Mouse (Mus musculus) limb, embryonic 12.5 days (tissue): ENCODE measurements around the gene Edc3. TPM values are rescaled to one million over a fixed set of nuclear protein-coding genes. Genes with fewer than 3 reads are reported as not detected.

Experiments used
- ATAC-seq: fragments of 200-750 bp; cut with Nextera tagmentation; 2 replicates; pipeline ENCODE4 v1.8.0; 2017; ENCODE audit warnings: low read depth, moderate TSS enrichment; ENCODE audit not compliant: insufficient number of reproducible peaks, insufficient read depth, low FRiP score, low TSS enrichment
- H3K27ac ChIP-seq: fragments of 300-500 bp; sonication (generic); 2 replicates; pipeline ENCODE4 v1.5.1; 2016; ENCODE audit warnings: mild to moderate bottlenecking, moderate library complexity
- H3K27me3 ChIP-seq: fragments of 300-500 bp; sonication (generic); 2 replicates; pipeline ENCODE4 v1.6.1; 2016; ENCODE audit warnings: mild to moderate bottlenecking, moderate library complexity
- H3K36me3 ChIP-seq: fragments of 300-500 bp; sonication (generic); 2 replicates; pipeline ENCODE4 v1.6.1; 2016; ENCODE audit warnings: mild to moderate bottlenecking, moderate library complexity
- H3K4me1 ChIP-seq: fragments of 300-500 bp; sonication (generic); replicated peaks from 2 replicates; pipeline ENCODE4 v1.6.1; 2016
- H3K4me2 ChIP-seq: fragments of 300-500 bp; sonication (generic); 2 replicates; pipeline ENCODE4 v1.6.1; 2016; ENCODE audit warnings: mild to moderate bottlenecking, moderate library complexity
- H3K4me3 ChIP-seq: fragments of 300-500 bp; sonication (generic); replicated peaks from 2 replicates; pipeline ENCODE4 v1.5.1; 2016; ENCODE audit warnings: mild to moderate bottlenecking
- H3K9ac ChIP-seq: fragments of 300-500 bp; sonication (generic); replicated peaks from 2 replicates; pipeline ENCODE4 v1.6.1; 2016; ENCODE audit warnings: mild to moderate bottlenecking, moderate library complexity
- H3K9me3 ChIP-seq: fragments of 300-500 bp; sonication (generic); 2 replicates; pipeline ENCODE4 v1.6.1; 2016; ENCODE audit warnings: mild to moderate bottlenecking, moderate library complexity
- WGBS: fragments of 180-500 bp; shearing (Covaris S2); methylation state at CpG from one replicate; pipeline ENCODE4 v1.1.7; 2016; 5-methylcytosine and 5-hydroxymethylcytosine counted together
- polyA plus RNA-seq: library from polyadenylated mRNA; unstranded; fragments of >200 nt; fragmentation: Nextera tagmentation; extraction: Ambion mirVana; gene quantifications from 2 replicates; pipeline ENCODE4 v1.2.1, GENCODE M21; 2016

Gene Edc3
- polyA plus RNA-seq, 1 experiment from 2014 or later, result 42.1 TPM

DNA sequence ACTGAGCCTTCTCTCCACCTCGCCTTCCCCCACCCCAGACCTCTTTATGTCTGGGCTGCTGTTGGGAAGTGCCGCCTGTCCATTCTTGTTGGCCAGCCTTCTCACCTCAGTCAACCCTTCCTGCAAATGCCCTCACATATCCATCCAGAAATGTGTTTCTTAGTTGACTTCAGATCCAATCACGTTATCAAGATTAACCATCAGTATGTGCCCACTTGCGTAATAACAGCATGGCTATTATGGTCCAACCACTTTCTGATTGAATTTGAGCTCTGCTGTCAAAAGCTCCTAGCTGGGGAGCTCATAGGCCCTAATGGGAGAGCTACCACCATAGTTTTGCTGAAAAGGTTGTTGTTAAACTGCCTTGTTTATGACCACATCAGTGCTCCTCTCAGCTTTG is 37.3 kb upstream of the Edc3 start:
- Histone ChIP-seq H3K27me3 (no peaks in the 10 kb centered on the region; the same call in 1 of the 2 replicates), H3K4me2 (no peak overlapping the region), H3K4me1 (no peaks in the 10 kb centered on the region), H3K4me3 (no peak overlapping the region), H3K9me3 (no peaks in the 10 kb centered on the region), H3K27ac (no peak overlapping the region), H3K36me3 (no peaks in the 10 kb centered on the region), H3K9ac (no peak overlapping the region)
- WGBS, result 88% methylated on average over 4 of the region's 4 CpGs
- no peak for ATAC-seq

DNA sequence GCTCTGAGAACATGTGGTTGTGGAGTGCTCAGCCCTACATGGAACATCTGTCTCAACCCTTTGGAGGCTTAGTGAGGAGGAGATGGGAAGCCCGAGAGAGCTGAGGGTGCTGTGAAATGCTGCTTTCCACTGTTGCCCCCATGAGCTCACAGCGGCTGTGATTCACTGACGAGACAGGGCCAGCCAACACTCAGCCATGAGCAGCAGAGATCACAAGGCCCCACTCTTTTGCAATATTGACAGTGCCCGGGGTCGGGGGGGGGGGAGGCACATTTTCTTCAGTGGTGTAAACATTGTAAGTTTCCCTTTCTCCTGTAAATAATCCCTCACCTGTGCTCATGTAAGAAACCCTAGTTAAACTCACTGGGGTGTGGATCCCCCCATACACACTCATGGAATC is 36.8 kb upstream of the Edc3 start:
- Histone ChIP-seq H3K4me3 (no peak overlapping the region), H3K9me3 (no peaks in the 10 kb centered on the region), H3K36me3 (no peaks in the 10 kb centered on the region), H3K4me2 (no peak overlapping the region), H3K9ac (no peak overlapping the region), H3K4me1 (no peaks in the 10 kb centered on the region), H3K27me3 (no peaks in the 10 kb centered on the region; the same call in 1 of the 2 replicates), H3K27ac (no peak overlapping the region)
- 84% methylated on average over 5 of the region's 5 CpGs for WGBS
- no peak for ATAC-seq

DNA sequence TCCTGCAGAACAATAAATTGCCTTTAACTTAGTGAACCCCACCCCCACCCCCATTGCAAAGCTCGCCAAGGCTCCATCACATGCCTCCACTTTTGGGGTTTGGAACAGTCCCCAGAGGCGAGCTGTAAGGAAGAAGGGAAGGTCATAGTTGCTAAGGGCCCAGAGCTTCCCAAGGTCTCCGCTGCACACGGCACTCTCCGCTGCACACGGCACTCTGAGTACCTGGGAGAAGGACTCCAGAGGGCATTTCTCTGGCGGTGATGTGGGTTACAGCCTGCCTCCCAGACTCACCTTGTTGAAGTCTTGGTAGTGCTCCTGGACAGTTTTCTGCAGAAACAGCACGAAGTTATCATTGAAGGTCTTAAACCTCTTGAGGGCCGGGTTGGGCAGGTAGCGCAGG is 26.9 kb upstream of the Edc3 start:
- Histone ChIP-seq H3K4me3 (no peak overlapping the region), H3K9me3 (no peaks in the 10 kb centered on the region), H3K36me3 (no peaks in the 10 kb centered on the region), H3K9ac (no peak overlapping the region), H3K27ac (no peak overlapping the region), H3K4me1 (0 out of 2 replicates have a peak, but pooled peaks cover 2% of the 10 kb centered on the region), H3K27me3 (no peaks in the 10 kb centered on the region), H3K4me2 (no peak overlapping the region)
- ATAC-seq, result no peak
- WGBS, result 82% methylated on average over 10 of the region's 10 CpGs

DNA sequence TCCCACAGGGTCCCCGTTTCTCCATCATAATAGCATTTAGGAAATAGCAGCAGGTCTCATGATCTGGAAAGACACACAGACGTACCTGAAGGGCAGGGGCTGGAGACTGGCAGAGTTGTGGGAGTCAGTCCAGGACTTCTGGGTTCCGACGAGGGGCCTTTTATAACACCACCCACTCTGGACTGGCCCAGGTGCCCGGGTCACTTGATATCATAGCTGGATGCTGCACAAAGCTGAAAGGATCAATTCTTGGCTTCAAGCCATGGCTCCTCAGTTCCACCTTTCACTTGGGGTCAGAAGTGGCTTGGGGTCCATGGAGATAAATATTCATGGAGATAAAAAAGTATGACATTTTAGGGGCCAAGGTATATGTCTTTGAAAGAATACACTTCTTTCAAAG is 24.8 kb upstream of the Edc3 start, which contains the start of gene Cyp1a2:
Cyp1a2 (minus strand) TSS at position 184 of the 400 bp plus-strand sequence.
- no peaks in the 10 kb centered on the region for H3K9me3 ChIP-seq

DNA sequence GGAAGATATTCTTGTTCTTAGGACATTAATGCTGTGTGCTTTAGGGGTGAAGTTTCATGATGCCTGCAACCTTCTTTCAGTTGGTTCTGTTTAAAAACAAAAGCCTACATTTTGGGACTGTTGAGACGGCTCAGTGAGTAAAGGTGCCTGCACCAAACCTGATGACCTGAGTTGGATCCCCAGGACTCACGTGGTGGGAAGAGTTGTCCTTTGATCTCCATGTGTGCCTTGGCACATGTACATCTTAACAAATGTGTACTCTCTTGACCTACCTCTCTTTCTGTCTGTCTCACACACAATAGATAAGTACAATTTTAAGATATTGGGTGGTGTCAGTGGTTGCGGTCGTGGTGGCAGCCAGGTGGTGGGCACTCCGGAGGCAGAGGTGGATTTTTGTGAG is 22.3 kb upstream of the Edc3 start:
- Histone ChIP-seq H3K4me2 (no peak overlapping the region), H3K9ac (no peak overlapping the region), H3K4me3 (no peak overlapping the region), H3K9me3 (no peaks in the 10 kb centered on the region), H3K36me3 (no peaks in the 10 kb centered on the region), H3K4me1 (0 out of 2 replicates have a peak, but pooled peaks cover 2% of the 10 kb centered on the region), H3K27ac (no peak overlapping the region), H3K27me3 (no peaks in the 10 kb centered on the region)
- ATAC-seq, result no peak
- whole genome bisulfite sequencing, result 85% methylated on average over 5 of the region's 5 CpGs

More for the DNA sequence above, 24.8 kb upstream of the Edc3 start, which contains the start of gene Cyp1a2:
- no peak for ATAC-seq
- Histone ChIP-seq H3K27ac (no peak within 1 kb of the TSS), H3K9ac (no peak within 1 kb of the TSS), H3K4me3 (no peak within 1 kb of the TSS), H3K36me3 (no peaks in the 10 kb centered on the region), H3K27me3 (no peaks in the 10 kb centered on the region), H3K4me2 (no peak within 1 kb of the TSS), H3K4me1 (0 out of 2 replicates have a peak, but pooled peaks cover 2% of the 10 kb centered on the region)
- 77% methylated on average over 5 of the region's 5 CpGs for WGBS

DNA sequence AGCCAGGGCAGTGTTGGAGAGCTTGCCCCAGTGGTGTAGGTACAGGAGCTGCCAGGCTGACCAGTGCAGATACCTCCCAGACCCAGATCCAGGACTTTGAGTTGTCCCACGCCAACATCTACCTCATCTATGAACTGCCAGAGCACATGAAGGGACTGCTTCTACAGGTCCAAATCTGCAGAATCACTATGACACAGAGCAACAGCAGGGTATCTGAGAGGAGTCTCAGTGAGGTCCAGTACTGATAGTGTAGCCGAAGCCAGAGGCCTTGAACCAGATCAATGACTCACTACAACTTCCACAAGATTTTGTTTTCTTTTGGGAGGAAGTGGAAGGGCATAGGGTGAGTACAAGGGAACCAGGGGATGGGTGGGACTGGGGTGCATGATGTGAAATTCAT is 20.6 kb upstream of the Edc3 start, which contains the start of gene Cyp1a1:
Cyp1a1 (plus strand) TSS at position 178 of the 400 bp plus-strand sequence.
- Histone ChIP-seq H3K36me3 (no peaks in the 10 kb centered on the region), H3K4me3 (no peak within 1 kb of the TSS), H3K4me1 (no peaks in the 10 kb centered on the region), H3K9me3 (no peaks in the 10 kb centered on the region), H3K27ac (no peak within 1 kb of the TSS), H3K27me3 (peaks cover 4% of the 10 kb centered on the region), H3K4me2 (no peak within 1 kb of the TSS), H3K9ac (no peak within 1 kb of the TSS)
- ATAC-seq, result no peak
- 83% methylated on average over 2 of the region's 2 CpGs for WGBS

DNA sequence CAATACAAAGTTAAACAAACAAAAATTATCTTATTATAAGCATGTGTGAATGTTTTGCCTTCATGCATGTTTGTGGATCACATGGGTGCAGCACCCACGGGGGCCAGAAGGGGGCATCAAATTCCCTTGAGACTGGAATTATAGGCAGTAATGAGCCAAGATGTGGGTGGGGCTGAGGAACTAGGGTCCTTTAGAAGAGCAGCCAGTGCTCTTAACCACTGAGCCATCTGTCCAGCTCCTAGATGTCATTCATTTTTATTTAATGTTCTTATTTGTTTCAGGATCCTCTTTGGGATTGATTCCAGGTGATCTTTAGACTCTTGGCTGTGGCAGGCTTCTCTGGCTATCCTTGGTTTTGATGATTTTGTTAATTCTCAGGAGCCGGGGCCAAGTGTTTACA is 20.2 kb upstream of the Edc3 start:
- 48% methylated on average over 2 of the region's 2 CpGs for WGBS
- no peak for ATAC-seq
- Histone ChIP-seq H3K4me3 (no peak overlapping the region), H3K9ac (no peak overlapping the region), H3K36me3 (no peaks in the 10 kb centered on the region), H3K4me1 (no peaks in the 10 kb centered on the region), H3K9me3 (no peaks in the 10 kb centered on the region), H3K27ac (no peak overlapping the region), H3K27me3 (peaks cover 7% of the 10 kb centered on the region), H3K4me2 (no peak overlapping the region)

DNA sequence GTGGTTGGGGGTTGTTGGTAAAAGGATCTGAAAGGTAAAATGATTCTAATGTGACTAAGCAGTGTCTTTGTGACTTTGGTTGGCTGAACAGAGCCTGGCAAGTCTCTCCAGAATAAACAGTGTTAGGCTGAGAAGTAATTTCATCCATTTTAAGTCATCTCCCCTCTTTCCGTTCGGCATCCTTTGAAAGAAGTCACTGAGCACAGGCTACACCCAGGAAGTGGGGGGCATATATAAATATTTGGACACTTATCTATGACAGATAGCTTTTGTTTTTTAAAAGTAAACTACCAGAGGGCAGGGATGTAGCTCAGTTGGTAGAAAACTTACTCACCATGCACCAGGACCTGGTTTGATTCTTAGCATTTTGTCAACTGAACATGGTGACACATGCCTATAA is 19.7 kb upstream of the Edc3 start:
- no peaks in the 10 kb centered on the region for H3K9me3 ChIP-seq
- no peak overlapping the region for H3K4me3 ChIP-seq
- H3K27me3 ChIP-seq, result peaks cover 7% of the 10 kb centered on the region
- H3K4me1 ChIP-seq, result no peaks in the 10 kb centered on the region
- 91% methylated on average over 2 of the region's 2 CpGs for WGBS
- H3K36me3 ChIP-seq, result no peaks in the 10 kb centered on the region
- no peak overlapping the region for H3K27ac ChIP-seq
- H3K4me2 ChIP-seq, result no peak overlapping the region
- H3K9ac ChIP-seq, result no peak overlapping the region
- ATAC-seq, result no peak

DNA sequence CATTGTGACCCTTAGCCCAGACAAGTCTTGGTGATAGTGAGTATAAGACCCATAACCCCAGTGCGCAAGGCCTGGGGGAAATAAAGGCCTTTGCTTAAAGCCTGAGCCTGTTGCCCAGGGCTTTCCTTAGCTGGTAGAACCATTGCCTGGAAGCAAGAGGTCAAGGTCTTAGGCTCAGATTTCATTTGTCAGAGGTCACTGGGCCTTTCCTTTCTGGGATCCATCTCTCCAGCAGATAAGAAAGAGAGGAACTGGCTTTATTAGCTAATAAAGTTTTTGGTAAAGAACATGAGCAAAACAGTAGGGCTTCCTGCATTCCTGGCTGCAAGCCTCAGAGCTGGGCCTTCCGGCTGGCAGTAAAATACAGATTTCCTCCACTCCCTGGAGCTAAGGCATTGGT is 14.2 kb upstream of the Edc3 start:
- H3K27me3 ChIP-seq, result peaks cover 58% of the 10 kb centered on the region
- WGBS, result 75% methylated on average over 2 of the region's 2 CpGs
- no peak for ATAC-seq

DNA sequence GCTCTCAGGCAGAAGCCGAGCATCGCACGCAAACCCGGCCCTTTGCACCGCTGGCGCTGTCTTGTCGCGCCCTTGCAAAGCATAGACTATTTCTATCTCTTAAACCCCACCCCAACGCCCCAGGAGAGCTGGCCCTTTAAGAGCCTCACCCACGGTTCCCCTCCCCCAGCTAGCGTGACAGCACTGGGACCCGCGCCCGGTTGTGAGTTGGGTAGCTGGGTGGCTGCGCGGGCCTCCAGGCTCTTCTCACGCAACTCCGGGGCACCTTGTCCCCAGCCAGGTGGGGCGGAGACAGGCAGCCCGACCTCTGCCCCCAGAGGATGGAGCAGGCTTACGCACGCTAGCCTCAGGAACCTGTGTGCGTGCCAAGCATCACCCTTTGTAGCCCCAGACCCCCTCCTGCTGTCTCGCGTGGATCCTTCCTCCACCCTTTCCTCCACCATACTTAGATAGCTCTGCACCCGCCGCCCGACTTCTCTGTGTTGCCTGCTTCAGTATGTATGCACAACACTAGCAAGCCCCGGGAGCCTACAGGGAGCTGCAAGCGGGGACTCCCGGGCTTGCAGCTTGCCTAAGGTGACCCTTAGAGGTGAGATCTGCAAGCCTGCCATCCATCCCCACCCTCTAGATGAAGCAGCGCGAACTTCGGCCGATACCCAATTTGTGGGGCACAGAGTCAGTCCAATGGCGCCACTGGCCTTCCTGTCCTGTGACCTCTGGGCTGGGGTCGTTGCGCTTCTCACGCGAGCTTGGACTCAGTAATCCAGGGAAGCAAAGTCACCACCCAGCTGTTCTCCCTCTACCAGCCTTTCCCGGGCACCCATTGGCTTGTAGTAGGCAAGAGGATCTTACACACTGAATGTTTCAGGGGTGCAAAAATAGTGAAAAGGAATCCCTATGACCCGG is 11.7 kb upstream of the Edc3 start:
- no peaks in the 10 kb centered on the region for H3K36me3 ChIP-seq
- H3K4me1 ChIP-seq, result peaks cover 11% of the 10 kb centered on the region
- peak overlapping the region; percentile 73 for H3K4me2 ChIP-seq
- no peak overlapping the region for H3K27ac ChIP-seq
- peak overlapping the region; percentile 45 for H3K4me3 ChIP-seq
- no peak for ATAC-seq
- H3K9ac ChIP-seq, result peak overlapping the region; percentile 51
- 2% methylated on average over 42 of the region's 42 CpGs for WGBS
- peaks cover 59% of the 10 kb centered on the region for H3K27me3 ChIP-seq
- H3K9me3 ChIP-seq, result no peaks in the 10 kb centered on the region

More for the DNA sequence above, 14.2 kb upstream of the Edc3 start:
- Histone ChIP-seq H3K9ac (no peak overlapping the region), H3K36me3 (no peaks in the 10 kb centered on the region), H3K4me1 (peaks cover 11% of the 10 kb centered on the region), H3K9me3 (no peaks in the 10 kb centered on the region), H3K4me3 (no peak overlapping the region), H3K27ac (no peak overlapping the region), H3K4me2 (no peak overlapping the region)

DNA sequence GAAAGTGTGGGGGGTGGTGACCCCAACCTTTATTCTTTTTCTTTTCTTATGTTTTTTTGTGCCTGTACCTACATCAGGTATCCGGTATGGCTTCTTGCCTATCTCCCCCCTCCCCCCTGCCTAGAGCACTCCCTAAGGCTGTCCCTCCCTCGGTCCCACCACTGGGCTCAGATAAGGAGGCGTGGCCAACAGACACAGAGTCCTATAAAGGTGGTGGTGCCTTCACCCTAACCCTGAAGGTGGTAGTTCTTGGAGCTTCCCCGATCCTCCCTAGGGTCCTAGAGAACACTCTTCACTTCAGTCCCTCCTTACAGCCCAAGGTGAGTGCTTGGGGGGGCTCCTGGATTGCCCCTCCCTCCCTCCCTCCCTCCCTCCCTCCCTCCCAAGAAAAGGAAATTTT is 11.0 kb upstream of the Edc3 start:
- Histone ChIP-seq H3K4me3 (no peak overlapping the region), H3K27me3 (peaks cover 59% of the 10 kb centered on the region), H3K36me3 (no peaks in the 10 kb centered on the region), H3K9ac (no peak overlapping the region), H3K9me3 (no peaks in the 10 kb centered on the region), H3K27ac (no peak overlapping the region), H3K4me1 (peaks cover 11% of the 10 kb centered on the region), H3K4me2 (no peak overlapping the region)
- 12% methylated on average over 4 of the region's 4 CpGs for WGBS
- no peak for ATAC-seq
